Mouse (Mus musculus) bone marrow, adult 2 months (tissue): ENCODE measurements around the gene Atp5d. TPM values are rescaled to one million over a fixed set of nuclear protein-coding genes. Genes with fewer than 3 reads are reported as not detected.

ENCODE experiments used
- H3K27ac ChIP-seq: fragments of 200-500 bp; 2 replicates; pipeline ENCODE4 v1.5.1; 2012; ENCODE audit warnings: low read depth, mild to moderate bottlenecking, control low read depth, inconsistent platforms, low read length; ENCODE audit not compliant: control insufficient read depth, poor library complexity, insufficient read depth
- H3K4me1 ChIP-seq: fragments of 200-500 bp; 2 replicates; pipeline ENCODE4 v1.6.1; 2011; ENCODE audit warnings: low read length; ENCODE audit not compliant: control insufficient read depth, insufficient read depth
- H3K4me3 ChIP-seq: fragments of 200-500 bp; replicated peaks from 2 replicates; pipeline ENCODE3; 2011; ENCODE audit warnings: mild to moderate bottlenecking, low read depth, low read length, control low read depth; ENCODE audit not compliant: control insufficient read depth
- CTCF ChIP-seq: fragments of 200-500 bp; IDR thresholded peaks from 2 replicates; pipeline ENCODE4 v1.5.1; 2011; ENCODE audit warnings: low read length, control low read depth; ENCODE audit not compliant: control insufficient read depth, insufficient read depth
- POLR2A ChIP-seq: fragments of 200-500 bp; IDR thresholded peaks from 2 replicates; pipeline ENCODE4 v1.6.1; 2011; ENCODE audit warnings: low read depth, mild to moderate bottlenecking, control low read depth, low read length, borderline replicate concordance; ENCODE audit not compliant: control insufficient read depth
- WGBS: fragments of 180-500 bp; shearing (Covaris S2); methylation state at CpG from one replicate; pipeline ENCODE4 v1.1.7; 2018; 5-methylcytosine and 5-hydroxymethylcytosine counted together
- polyA plus RNA-seq: library from polyadenylated mRNA; stranded (reverse); fragments of >200 nt; gene quantifications from 2 replicates; pipeline ENCODE4 v1.2.4, GENCODE M21; 2011; ENCODE audit warnings: low replicate concordance; ENCODE audit not compliant: missing spikeins, insufficient read depth, insufficient read length

Gene Atp5d
- polyA plus RNA-seq, 1 experiment: 178 TPM

GRCm38 (mm10) chr10:80171252-80171651, 32.8 kb downstream of the Atp5d start:
- Histone ChIP-seq H3K27ac (no peak overlapping the region), H3K4me1 (peaks cover 2% of the 10 kb centered on the region; the same call in 1 of the 2 replicates), H3K4me3 (no peak overlapping the region)
- no peak for TF ChIP-seq CTCF
- no peak for TF ChIP-seq POLR2A
- WGBS: 88% methylated on average over 15 of the region's 15 CpGs

DNA sequence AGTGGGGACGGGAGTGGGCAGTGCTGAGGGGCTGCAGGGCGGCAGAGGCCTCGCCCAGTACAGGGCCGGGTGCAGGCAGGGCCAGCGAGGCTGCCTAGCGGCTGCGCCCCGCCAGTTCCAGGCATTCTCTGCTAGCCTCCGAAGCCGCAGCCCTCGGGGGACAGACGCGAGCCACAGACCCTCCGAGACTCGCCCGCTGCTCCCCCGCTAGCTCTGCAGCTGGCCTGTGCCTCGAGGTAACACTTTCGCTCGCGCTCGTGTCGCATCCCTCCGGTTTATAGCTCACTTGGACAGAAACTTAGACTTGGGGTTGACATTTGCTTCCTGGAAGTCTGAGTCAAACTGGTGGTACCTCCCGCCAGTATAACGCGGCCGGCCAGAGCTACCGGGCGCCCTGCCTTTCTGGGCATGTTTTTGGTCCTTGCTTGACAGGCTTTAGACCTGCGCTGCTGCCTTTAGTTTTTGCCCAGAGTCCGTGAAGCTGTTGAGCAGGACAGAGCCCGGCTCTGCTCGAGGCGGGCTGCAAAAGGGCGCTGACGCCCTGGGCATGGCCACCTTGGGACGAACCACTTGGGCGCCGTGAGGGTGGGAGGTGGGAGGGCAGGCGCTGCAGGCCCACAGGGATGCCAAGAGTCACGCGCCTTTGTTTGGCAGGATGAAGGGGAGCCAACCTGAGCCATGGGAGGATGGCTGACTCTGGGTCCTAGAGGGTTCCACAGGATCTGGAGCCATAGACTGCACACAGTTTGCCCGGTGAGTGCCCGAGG, 33.5 kb downstream of the Atp5d start:
- Histone ChIP-seq H3K4me1 (peaks cover 2% of the 10 kb centered on the region; the same call in 1 of the 2 replicates), H3K4me3 (no peak overlapping the region), H3K27ac (peak overlapping the region; percentile 37)
- WGBS: 94% methylated on average over 45 of the region's 45 CpGs
- TF ChIP-seq CTCF (no peak), POLR2A (no peak; the same call in 1 of the 2 replicates)

GRCm38 (mm10) chr10:80172527-80173292, 34.3 kb downstream of the Atp5d start, which contains the start of gene 1600002K03Rik:
TSS of gene 1600002K03Rik (plus strand) at chr10:80172944.
- 6% methylated on average over 35 of the region's 35 CpGs for WGBS
- TF ChIP-seq CTCF: no peak
- peak; percentile 92 for TF ChIP-seq POLR2A

GRCm38 (mm10) chr10:80173358-80173757, 34.9 kb downstream of the Atp5d start:
- no peak for TF ChIP-seq CTCF
- no peak for TF ChIP-seq POLR2A
- Histone ChIP-seq H3K27ac (peak overlapping the region; percentile 53), H3K4me3 (peak overlapping the region; percentile 53), H3K4me1 (peaks cover 1% of the 10 kb centered on the region; the same call in 1 of the 2 replicates)
- WGBS: under 1% methylated on average over 11 of the region's 11 CpGs

More at GRCm38 (mm10) chr10:80172527-80173292, 34.3 kb downstream of the Atp5d start, which contains the start of gene 1600002K03Rik:
- peak within 1 kb of the TSS; percentile 81 for H3K4me3 ChIP-seq
- peaks cover 2% of the 10 kb centered on the region; the same call in 1 of the 2 replicates for H3K4me1 ChIP-seq
- H3K27ac ChIP-seq: peak within 1 kb of the TSS; percentile 98

DNA sequence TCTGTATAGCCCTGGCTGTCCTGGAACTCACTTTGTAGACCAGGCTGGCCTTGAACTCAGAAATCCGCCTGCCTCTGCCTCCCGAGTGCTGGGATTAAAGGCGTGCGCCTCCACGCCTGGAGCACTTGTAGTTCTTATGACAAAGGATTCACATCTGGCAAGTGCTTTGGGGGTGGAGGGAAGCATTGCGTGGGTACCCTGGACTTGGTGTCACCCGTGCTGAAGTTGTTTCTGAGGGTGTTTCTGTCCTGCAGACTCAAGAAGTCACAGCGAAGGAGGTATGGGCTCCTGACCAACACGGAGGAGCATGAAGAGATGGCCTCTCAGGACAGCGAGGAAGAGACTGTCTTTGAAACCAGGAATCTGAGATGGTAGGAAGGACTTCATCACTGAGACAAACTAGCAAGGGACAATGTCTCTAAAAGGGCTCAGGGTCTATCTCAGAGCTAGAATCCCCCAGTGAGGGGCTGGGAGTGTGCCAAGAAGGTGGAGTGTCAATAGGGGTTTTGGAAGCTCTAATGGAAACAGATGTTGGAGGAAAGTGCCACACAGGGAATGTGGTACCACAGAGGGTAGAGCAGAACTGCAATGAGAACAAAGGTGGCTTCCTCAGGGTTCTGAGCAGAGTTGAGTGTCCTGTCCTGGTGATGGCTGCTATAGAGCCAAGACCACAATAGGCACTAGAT, 35.7 kb downstream of the Atp5d start:
- TF ChIP-seq CTCF: no peak
- TF ChIP-seq POLR2A: no peak
- 81% methylated on average over 10 of the region's 10 CpGs for WGBS
- Histone ChIP-seq H3K4me3 (no peak overlapping the region), H3K27ac (no peak overlapping the region), H3K4me1 (no peaks in the 10 kb centered on the region)

DNA sequence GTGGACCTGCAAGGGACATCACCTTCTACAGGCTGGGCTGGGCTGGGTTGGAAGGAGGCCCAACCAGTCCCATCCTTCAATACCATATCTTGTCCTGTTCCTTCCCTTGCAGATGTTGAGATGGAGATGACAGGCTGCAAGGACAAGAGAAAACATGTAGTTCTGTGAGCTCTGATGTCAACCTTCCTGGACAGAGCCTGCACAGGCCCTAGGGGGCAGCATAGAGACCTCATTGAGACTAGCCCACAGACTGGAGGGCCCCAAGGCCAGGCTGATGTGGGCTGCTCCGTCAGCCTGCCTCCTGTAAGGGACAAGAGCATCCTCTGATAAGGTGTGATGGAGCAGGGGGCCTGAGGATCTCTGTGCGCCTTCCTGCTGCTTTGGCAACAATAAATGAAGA, 36.3 kb downstream of the Atp5d start:
- Histone ChIP-seq H3K27ac (no peak overlapping the region), H3K4me1 (no peaks in the 10 kb centered on the region), H3K4me3 (no peak overlapping the region)
- TF ChIP-seq CTCF (peak; percentile 73), POLR2A (no peak)
- 49% methylated on average over 2 of the region's 2 CpGs for WGBS

DNA sequence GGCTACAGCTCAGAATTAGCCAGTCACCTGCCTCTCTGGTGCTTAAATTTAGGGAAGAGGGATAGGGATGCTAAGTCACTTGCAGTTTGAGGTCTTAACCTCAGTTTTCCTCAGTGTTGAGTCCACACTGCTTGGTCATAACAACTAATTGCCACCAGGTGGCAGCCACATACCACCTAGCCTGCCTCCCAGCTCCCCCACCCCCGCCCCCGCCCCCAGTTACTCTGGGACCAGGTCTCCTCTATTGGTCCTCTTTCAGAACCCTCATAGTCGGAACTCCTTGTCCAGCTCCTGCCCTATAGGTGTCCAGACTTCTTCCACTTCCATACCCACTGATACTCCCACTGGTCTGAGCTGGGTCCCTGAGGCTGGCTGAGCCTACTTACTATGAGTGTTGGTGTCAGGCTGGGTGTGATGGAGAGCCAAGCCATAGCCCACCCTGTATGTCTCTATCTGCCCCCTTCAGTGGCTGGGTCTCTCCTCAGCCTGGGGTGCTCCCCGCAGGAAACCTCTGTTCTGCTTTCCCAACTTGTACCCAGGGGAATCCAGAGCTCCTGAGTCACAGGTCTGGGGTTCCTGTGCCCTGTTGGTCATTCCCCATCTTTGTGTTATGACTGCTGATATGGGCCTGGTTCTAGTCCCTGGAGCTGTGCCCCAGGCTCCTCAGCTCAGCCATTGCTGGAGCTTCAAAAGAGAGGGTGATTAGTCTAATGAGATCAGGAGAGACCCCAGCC, 37.3 kb downstream of the Atp5d start:
- no peak overlapping the region for H3K4me3 ChIP-seq
- peak; percentile 52 for TF ChIP-seq CTCF
- TF ChIP-seq POLR2A: no peak
- H3K4me1 ChIP-seq: no peaks in the 10 kb centered on the region
- WGBS: 31% methylated on average over 4 of the region's 4 CpGs
- no peak overlapping the region for H3K27ac ChIP-seq
